8 mouse cellular contexts compared by ENCODE assay signal in the genomic region with DNA sequence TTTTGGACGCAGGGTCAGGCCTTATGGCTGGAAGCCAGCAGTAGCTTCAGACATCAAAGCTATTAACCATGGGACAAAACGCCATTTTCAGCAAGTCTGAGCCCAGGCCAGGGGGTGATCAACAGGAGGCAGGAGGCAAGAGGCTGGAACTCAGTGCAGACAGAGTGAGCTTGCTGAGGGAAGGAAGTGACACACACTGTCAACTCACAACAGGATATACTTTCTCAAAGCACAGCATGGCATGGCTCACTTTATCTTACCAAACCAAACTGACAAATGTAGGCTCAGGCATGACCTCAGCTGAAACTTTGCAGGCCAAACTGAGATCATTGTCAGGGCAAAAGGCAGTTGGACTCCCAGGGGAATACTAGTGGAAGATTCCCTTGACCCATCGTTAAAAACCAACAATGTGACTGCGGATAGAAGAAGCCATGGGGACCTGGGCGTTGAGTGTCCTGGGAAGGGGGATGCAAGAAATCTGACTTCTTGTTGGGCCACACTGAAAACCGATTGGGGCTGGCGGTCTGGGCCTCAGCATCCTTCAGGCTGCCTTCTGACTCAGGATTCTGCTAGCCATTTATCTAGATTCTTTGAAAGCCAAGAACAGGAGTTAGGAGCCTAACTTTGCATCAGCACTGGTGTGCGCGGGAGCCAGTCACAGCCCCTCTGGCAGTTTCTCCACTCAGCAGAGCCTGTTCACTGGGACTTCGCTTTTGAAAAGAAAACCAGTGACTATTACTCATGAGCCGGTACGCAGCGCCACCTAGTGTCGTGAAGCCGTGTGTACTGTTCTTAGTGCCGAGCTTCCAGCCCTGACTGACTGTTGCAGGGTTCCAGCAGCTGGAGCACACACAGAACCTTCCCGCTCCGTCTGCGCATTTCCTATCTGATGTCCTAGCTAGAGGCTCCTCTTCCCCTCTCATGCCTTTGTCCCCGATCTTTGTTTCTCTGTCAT.
DNase-seq lines count a peak whose midpoint lies in the region; ATAC-seq and TF ChIP-seq lines count a peak whose summit lies in the region.

No protein-coding gene starts in this region.

- peak; percentile 78 for ATAC-seq in granulocyte monocyte progenitor cell, adult 5-6 weeks (replicated peaks; ENCODE audit: poor library complexity, severe bottlenecking)
- ATAC-seq in intestine, postnatal 0 days: peak; percentile 50

- no peak overlapping the region for H3K9ac ChIP-seq in intestine, postnatal 0 days (ENCODE audit: low read depth, low read length)

- no peaks in the 10 kb centered on the region for H3K4me1 ChIP-seq in intestine, postnatal 0 days (replicated peaks; ENCODE audit: control insufficient read depth, insufficient read depth, low read length)
- H3K4me1 ChIP-seq in midbrain, embryonic 10.5 days: 0 out of 2 replicates have a peak, but pooled peaks cover 10% of the 10 kb centered on the region

- peak; percentile 96 for TF ChIP-seq CTCF in intestine, postnatal 0 days (IDR thresholded peaks at IDR 0.05; ENCODE audit: low read depth)

- no peak overlapping the region for H3K27ac ChIP-seq in intestine, postnatal 0 days (ENCODE audit: low read depth, low read length)
- peak overlapping the region; percentile 2; the same call in 1 of the 2 replicates for H3K27ac ChIP-seq in midbrain, embryonic 10.5 days (replicated peaks)

- no peak overlapping the region for H3K4me2 ChIP-seq in intestine, postnatal 0 days (replicated peaks; ENCODE audit: low read depth)

- no peak overlapping the region for H3K4me3 ChIP-seq in intestine, postnatal 0 days (ENCODE audit: low read depth, low read length)
- H3K4me3 ChIP-seq in midbrain, embryonic 10.5 days: no peak overlapping the region

- no peaks in the 10 kb centered on the region for H3K9me3 ChIP-seq in intestine, postnatal 0 days (ENCODE audit: control insufficient read depth)
- no peaks in the 10 kb centered on the region for H3K9me3 ChIP-seq in midbrain, embryonic 10.5 days (replicated peaks)

- peak; percentile 92 for DNase-seq in adrenal gland, postnatal 10 days
- peak; percentile 88 for DNase-seq in embryo, embryonic 9.5 days (ENCODE audit: extremely low spot score)
- DNase-seq in left cerebral cortex, postnatal 36 days (ENCODE audit: low spot score in 2 of 2): peak; percentile 79 to 85
- peak; percentile 90 for DNase-seq in midbrain, embryonic 10.5 days (ENCODE audit: low spot score)
- peak; percentile 80 for DNase-seq in right cerebral cortex, postnatal 36 days (ENCODE audit: low spot score in 2 of 2)
- peak; percentile 75 to 87 for DNase-seq in urinary bladder, postnatal 4 days (ENCODE audit: low spot score in 2 of 2)

- 21% methylated on average over 20 of the region's 20 CpGs for whole genome bisulfite sequencing in intestine, postnatal 0 days
- 23% methylated on average over 20 of the region's 20 CpGs for WGBS in midbrain, embryonic 10.5 days

- intact Hi-C loops in left cerebral cortex, postnatal 36 days (cut with DNase I): loop anchor here (1.0 kb wide), 1 partner anchor 236 kb away; no protein-coding TSS in a partner anchor

- no peaks in the 10 kb centered on the region for H3K27me3 ChIP-seq in intestine, postnatal 0 days (replicated peaks; ENCODE audit: control insufficient read depth, insufficient read depth, low read length)
- H3K27me3 ChIP-seq in midbrain, embryonic 10.5 days (ENCODE audit: low read depth, poor library complexity, severe bottlenecking): no peaks in the 10 kb centered on the region

- no peaks in the 10 kb centered on the region for H3K36me3 ChIP-seq in intestine, postnatal 0 days (ENCODE audit: control insufficient read depth, insufficient read depth)
- no peaks in the 10 kb centered on the region for H3K36me3 ChIP-seq in midbrain, embryonic 10.5 days
